Mouse (Mus musculus) thymus, postnatal 10 days (tissue): Measurements from ENCODE around the gene Wbp2.
A peak's percentile ranks its signal among the peaks of the same experiment; 100 is the strongest.

ENCODE experiments used
- DNase-seq, 2 experiments: peaks; one replicate each; pipeline ENCODE4 v3.0.0; 2021; ENCODE audit warnings: low spot score in 2 of 2

Gene Wbp2

GRCm38 (mm10) chr11:116030898-116031845 lies 55.6 kb downstream of the Wbp2 start:
- DNase-seq: peak in 1 of 2 experiments; percentile 36

- peak; percentile 92 to 96 for DNase-seq
These were observed 56.5 kb downstream of the Wbp2 start, which contains the start of gene Unk for GRCm38 (mm10) chr11:116030088-116030897. TSS of gene Unk (plus strand) at chr11:116030322.

GRCm38 (mm10) chr11:116029086-116029865 lies 57.5 kb downstream of the Wbp2 start:
- no peak for DNase-seq
